In the genomic region with DNA sequence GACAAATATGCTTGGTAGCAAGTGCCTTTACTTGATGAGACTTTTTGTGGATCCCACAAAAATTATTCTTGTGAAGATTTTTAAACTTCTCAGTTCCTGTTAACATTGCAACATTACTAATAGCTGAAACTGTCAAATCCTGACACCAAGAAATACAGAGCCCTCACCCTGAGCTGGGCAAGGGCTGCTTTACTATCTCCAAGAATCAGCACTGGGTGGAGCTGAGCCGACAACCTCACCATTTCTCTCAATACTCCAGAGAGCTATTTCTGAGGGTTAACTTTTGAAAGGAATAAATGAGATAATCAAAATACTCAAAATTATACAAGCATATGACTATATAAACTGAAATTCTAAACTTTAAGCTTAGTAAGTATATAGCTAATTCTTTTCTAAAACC, we compare ENCODE assay signal across 19 mouse cellular contexts.
"Had no signal": no experiment of that assay in that cellular context is flagged by ENCODE, and none has a peak within 500 bp of the region (broad histone marks: within the 10 kb centered on the region; RNA-seq: fewer than 3 reads in every experiment).

No protein-coding gene starts in this region.

- H3K9me3 ChIP-seq: lung, embryonic 15.5 days; midbrain, embryonic 10.5 days; midbrain, embryonic 13.5 days; neural tube, embryonic 13.5 days; stomach, embryonic 15.5 days had no signal

- H3K4me1 ChIP-seq: lung, embryonic 15.5 days; midbrain, embryonic 10.5 days; midbrain, embryonic 13.5 days; neural tube, embryonic 13.5 days; stomach, embryonic 15.5 days had no signal

- H3K4me2 ChIP-seq: lung, embryonic 15.5 days; midbrain, embryonic 13.5 days; neural tube, embryonic 13.5 days; stomach, embryonic 15.5 days had no signal

- H3K27me3 ChIP-seq: lung, embryonic 15.5 days; midbrain, embryonic 13.5 days; neural tube, embryonic 13.5 days; stomach, embryonic 15.5 days had no signal

- H3K27ac ChIP-seq: kidney, postnatal 0 days; layer of hippocampus, adult 2 months; lung, embryonic 15.5 days; midbrain, embryonic 10.5 days; midbrain, embryonic 13.5 days; neural tube, embryonic 13.5 days; stomach, embryonic 15.5 days had no signal

- DNase-seq: kidney, adult 2 months; kidney, postnatal 25 days; layer of hippocampus, adult 9-11 months; lung, adult 18-20 months; lung, postnatal 10 days; lung, postnatal 4 days; right cerebral cortex, postnatal 14 days; right cerebral cortex, postnatal 4 days; thymus, postnatal 25 days had no signal

- H3K4me3 ChIP-seq: layer of hippocampus, adult 2 months; lung, embryonic 15.5 days; midbrain, embryonic 10.5 days; midbrain, embryonic 13.5 days; myocyte; neural tube, embryonic 13.5 days; stomach, embryonic 15.5 days had no signal

- H3K9ac ChIP-seq: lung, embryonic 15.5 days; midbrain, embryonic 13.5 days; neural tube, embryonic 13.5 days; stomach, embryonic 15.5 days had no signal

- ATAC-seq: intestine, postnatal 0 days; midbrain, embryonic 13.5 days; midbrain, embryonic 16.5 days had no signal
